Mouse (Mus musculus) E14TG2a.4 (cell line): ENCODE results near the gene Tmem209.

Source experiments
- H3K27me3 ChIP-seq: 2 replicates; pipeline ENCODE4 v1.6.1; 2014; ENCODE audit warnings: low read length, control low read depth; ENCODE audit not compliant: insufficient read depth
- H3K36me3 ChIP-seq: 2 replicates; pipeline ENCODE4 v1.6.1; 2014; ENCODE audit warnings: low read length, control low read depth; ENCODE audit not compliant: insufficient read depth
- H3K4me1 ChIP-seq: replicated peaks from 2 replicates; pipeline ENCODE4 v1.6.1; 2014; ENCODE audit warnings: low read depth, low read length, control low read depth
- H3K4me3 ChIP-seq: replicated peaks from 2 replicates; pipeline ENCODE4 v1.5.1; 2014; ENCODE audit warnings: mild to moderate bottlenecking, low read length
- H3K9me3 ChIP-seq: 2 replicates; pipeline ENCODE4 v1.6.1; 2014; ENCODE audit warnings: low read length, control low read depth
- CTCF ChIP-seq: conservative IDR thresholded peaks from 2 replicates; pipeline ENCODE4 v1.5.1; 2014; ENCODE audit warnings: low read length
- NANOG ChIP-seq: IDR thresholded peaks from 2 replicates; pipeline ENCODE4 v1.6.1; 2014; ENCODE audit warnings: borderline replicate concordance, low read length, mixed read lengths
- POU5F1 ChIP-seq: IDR thresholded peaks from 2 replicates; pipeline ENCODE4 v1.6.1; 2014; ENCODE audit warnings: low read length, borderline replicate concordance

Gene Tmem209

GRCm38 (mm10) chr6:30514242-30514641 lies 4.7 kb upstream of the Tmem209 start:
- TF ChIP-seq CTCF (no peak), NANOG (no peak), POU5F1 (no peak)
- Histone ChIP-seq H3K4me1 (peaks cover 20% of the 10 kb centered on the region), H3K9me3 (no peaks in the 10 kb centered on the region), H3K27me3 (no peaks in the 10 kb centered on the region), H3K4me3 (no peak overlapping the region), H3K36me3 (no peaks in the 10 kb centered on the region)

DNA sequence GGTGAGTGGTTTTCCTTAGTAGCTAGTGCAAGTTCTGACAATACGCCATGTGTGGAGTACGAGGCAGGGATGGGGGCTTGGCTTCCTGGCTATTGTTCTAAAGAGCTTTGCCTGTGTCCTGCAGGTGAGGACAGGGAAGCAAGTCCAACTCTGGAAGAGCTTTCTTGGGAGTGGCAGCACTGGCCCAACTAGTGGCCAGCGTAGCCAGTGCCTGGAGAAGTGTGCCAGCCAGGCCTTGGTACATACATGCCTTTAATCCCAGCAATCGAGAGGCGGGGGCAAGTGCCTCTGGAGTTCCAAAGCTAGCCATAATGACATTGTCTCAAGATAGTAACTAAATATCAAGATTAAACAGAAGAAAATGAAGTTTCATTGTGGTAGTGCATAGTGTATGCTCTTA lies 708 bp upstream of the Tmem209 start:
- peaks cover 32% of the 10 kb centered on the region for H3K36me3 ChIP-seq
- TF ChIP-seq POU5F1 = no peak
- TF ChIP-seq NANOG = no peak
- TF ChIP-seq CTCF = no peak
- no peaks in the 10 kb centered on the region for H3K27me3 ChIP-seq
- no peaks in the 10 kb centered on the region for H3K9me3 ChIP-seq
- peaks cover 40% of the 10 kb centered on the region for H3K4me1 ChIP-seq
- peak overlapping the region; percentile 91 for H3K4me3 ChIP-seq

- no peak for TF ChIP-seq CTCF
- TF ChIP-seq NANOG = no peak
- no peak for TF ChIP-seq POU5F1
- Histone ChIP-seq H3K9me3 (no peaks in the 10 kb centered on the region), H3K4me3 (peak overlapping the region; percentile 91), H3K36me3 (peaks cover 44% of the 10 kb centered on the region), H3K4me1 (peaks cover 41% of the 10 kb centered on the region), H3K27me3 (no peaks in the 10 kb centered on the region)
Measured at GRCm38 (mm10) chr6:30508824-30509223, 759 bp downstream of the Tmem209 start.

- H3K36me3 ChIP-seq = peaks cover 97% of the 10 kb centered on the region
- no peaks in the 10 kb centered on the region for H3K27me3 ChIP-seq
- TF ChIP-seq POU5F1 (no peak), NANOG (no peak), CTCF (no peak)
- H3K9me3 ChIP-seq = no peaks in the 10 kb centered on the region
- H3K4me1 ChIP-seq = peaks cover 4% of the 10 kb centered on the region; the same call in 1 of the 2 replicates
- H3K4me3 ChIP-seq = no peak overlapping the region
Measured at GRCm38 (mm10) chr6:30499049-30499448, 10.5 kb downstream of the Tmem209 start.

DNA sequence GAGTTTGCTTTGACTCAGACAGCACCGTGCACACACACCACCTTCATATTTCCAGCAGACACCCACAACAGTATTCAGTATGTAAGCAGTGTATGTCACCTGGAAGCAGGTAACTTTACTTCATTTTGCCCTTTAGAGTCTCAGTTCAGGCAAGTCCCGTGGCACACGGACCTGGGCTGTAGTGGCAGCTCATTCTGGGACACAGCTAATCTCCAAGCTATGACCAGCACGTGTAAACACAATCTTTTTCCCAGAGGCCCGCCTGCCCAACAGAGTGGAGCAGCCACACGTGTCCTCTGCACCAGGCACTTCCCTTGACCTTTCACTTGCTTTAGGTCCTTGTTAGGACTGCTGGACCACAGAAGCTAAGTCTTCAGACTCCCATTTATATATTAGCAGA lies 23.1 kb downstream of the Tmem209 start:
- no peak for TF ChIP-seq POU5F1
- no peak for TF ChIP-seq NANOG
- no peak for TF ChIP-seq CTCF
- no peak overlapping the region for H3K4me3 ChIP-seq
- H3K27me3 ChIP-seq = no peaks in the 10 kb centered on the region
- no peaks in the 10 kb centered on the region for H3K4me1 ChIP-seq
- peaks cover 100% of the 10 kb centered on the region for H3K36me3 ChIP-seq
- no peaks in the 10 kb centered on the region for H3K9me3 ChIP-seq

DNA sequence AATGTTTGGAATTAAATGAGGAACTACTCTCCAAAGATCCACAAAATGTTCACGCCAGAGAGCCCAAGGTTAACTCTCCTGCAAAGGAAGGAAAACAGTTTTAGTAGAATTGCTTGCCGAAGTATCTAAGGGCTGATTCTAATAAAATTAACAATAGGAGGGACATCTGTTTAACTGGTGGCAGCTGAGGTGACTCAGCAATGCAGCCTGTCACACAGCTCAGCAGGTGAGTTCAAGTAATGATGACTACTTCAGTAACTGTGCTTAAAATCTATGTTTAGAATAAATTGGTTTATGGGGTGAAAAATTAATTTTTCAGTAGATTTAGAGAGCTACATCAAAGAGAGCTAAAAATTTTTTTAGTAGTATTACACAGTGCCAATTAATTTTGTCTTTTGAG lies 26.7 kb downstream of the Tmem209 start:
- Histone ChIP-seq H3K36me3 (peaks cover 100% of the 10 kb centered on the region), H3K4me3 (no peak overlapping the region), H3K4me1 (no peaks in the 10 kb centered on the region), H3K9me3 (no peaks in the 10 kb centered on the region), H3K27me3 (no peaks in the 10 kb centered on the region)
- TF ChIP-seq NANOG (no peak), POU5F1 (no peak), CTCF (no peak)

DNA sequence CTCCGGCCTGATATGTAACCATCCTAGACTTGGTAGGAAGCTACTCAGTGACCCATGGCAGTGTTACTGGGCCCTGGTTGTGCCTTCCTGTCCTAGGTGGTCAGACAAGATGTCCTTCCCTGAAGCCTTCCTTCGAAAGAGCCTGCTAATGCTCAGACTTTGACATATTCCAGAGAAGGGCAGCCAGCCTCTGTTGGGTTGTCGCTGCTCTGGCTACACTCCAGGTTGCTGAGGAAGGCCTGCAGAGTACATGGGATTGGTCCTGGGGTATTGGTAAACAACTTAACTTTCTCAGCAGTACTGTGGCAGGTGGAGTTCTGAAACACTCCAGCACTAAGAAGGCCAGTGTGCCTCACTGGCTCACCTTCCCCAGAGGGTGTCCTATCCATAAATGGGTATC lies 30.2 kb downstream of the Tmem209 start:
- TF ChIP-seq CTCF = no peak
- no peak for TF ChIP-seq NANOG
- no peak for TF ChIP-seq POU5F1
- H3K4me3 ChIP-seq = no peak overlapping the region

DNA sequence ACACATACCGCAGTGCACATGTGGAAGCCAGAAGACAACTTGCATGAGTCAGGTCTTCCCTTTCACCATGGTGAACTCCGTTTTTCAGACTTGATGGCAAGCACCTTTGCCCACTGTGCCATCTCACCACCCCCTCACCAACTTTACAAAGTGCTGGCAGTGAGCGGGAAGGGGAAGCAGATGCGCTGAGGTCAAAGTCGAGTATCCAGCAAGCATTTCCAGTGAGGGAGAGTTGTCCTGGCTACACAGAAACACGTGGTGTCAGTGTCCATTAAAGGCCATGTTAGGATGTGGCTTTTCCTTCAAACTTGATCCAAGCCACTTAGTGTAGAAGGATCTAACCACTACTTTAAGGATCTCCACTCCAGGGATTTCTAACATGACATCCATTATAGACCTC lies 31.8 kb downstream of the Tmem209 start:
- no peaks in the 10 kb centered on the region for H3K9me3 ChIP-seq

More for the DNA sequence above, 30.2 kb downstream of the Tmem209 start:
- 0 out of 2 replicates have a peak, but pooled peaks cover 3% of the 10 kb centered on the region for H3K4me1 ChIP-seq
- no peaks in the 10 kb centered on the region for H3K9me3 ChIP-seq
- H3K27me3 ChIP-seq = no peaks in the 10 kb centered on the region
- H3K36me3 ChIP-seq = peaks cover 77% of the 10 kb centered on the region

GRCm38 (mm10) chr6:30477210-30477714 lies 32.3 kb downstream of the Tmem209 start:
- no peak for TF ChIP-seq CTCF
- TF ChIP-seq POU5F1 = no peak
- TF ChIP-seq NANOG = no peak
- Histone ChIP-seq H3K4me3 (no peak overlapping the region), H3K4me1 (0 out of 2 replicates have a peak, but pooled peaks cover 3% of the 10 kb centered on the region), H3K9me3 (no peaks in the 10 kb centered on the region), H3K36me3 (peaks cover 55% of the 10 kb centered on the region), H3K27me3 (no peaks in the 10 kb centered on the region)

More for the DNA sequence above, 31.8 kb downstream of the Tmem209 start:
- H3K36me3 ChIP-seq = peaks cover 61% of the 10 kb centered on the region
- TF ChIP-seq NANOG (no peak), POU5F1 (no peak)
- 0 out of 2 replicates have a peak, but pooled peaks cover 3% of the 10 kb centered on the region for H3K4me1 ChIP-seq
- no peak overlapping the region for H3K4me3 ChIP-seq
- H3K27me3 ChIP-seq = no peaks in the 10 kb centered on the region
